Mouse (Mus musculus) midbrain, embryonic 10.5 days (tissue): ENCODE measurements around the gene Gyg. TPM values are rescaled to one million over a fixed set of nuclear protein-coding genes. Genes with fewer than 3 reads are reported as not detected.

Experiments used
- polyA plus RNA-seq: library from polyadenylated mRNA; unstranded; fragments of >200 nt; fragmentation: Nextera tagmentation; extraction: Ambion mirVana; gene quantifications from 2 replicates; pipeline ENCODE4 v1.2.1, GENCODE M21; 2016

Gene Gyg
- polyA plus RNA-seq, 1 experiment from 2014 or later: 37.4 TPM

Other genes starting within 250 kb of the Gyg start
- 6.4 and 7.2 TPM in 2 replicates for gene Cp, start 198.3 kb downstream of the Gyg start, polyA plus RNA-seq
- 10.4 and 12.0 TPM in 2 replicates for gene Hps3, start 120.0 kb downstream of the Gyg start, polyA plus RNA-seq
- 15.8 and 16.3 TPM in 2 replicates for gene Hltf, start 97.5 kb downstream of the Gyg start, polyA plus RNA-seq
- gene Cpa3, start 86.9 kb upstream of the Gyg start, polyA plus RNA-seq: 0.24 TPM in 1 of 2 replicates, not detected in the other
- gene Cpb1, start 120.4 kb upstream of the Gyg start, polyA plus RNA-seq: 0.06 and 0.07 TPM in 2 replicates
- gene Agtr1b, start 211.9 kb upstream of the Gyg start, polyA plus RNA-seq: 0.19 TPM in 1 of 2 replicates, not detected in the other